Comparison of ENCODE assay signal across 11 mouse cellular contexts in the genomic region with DNA sequence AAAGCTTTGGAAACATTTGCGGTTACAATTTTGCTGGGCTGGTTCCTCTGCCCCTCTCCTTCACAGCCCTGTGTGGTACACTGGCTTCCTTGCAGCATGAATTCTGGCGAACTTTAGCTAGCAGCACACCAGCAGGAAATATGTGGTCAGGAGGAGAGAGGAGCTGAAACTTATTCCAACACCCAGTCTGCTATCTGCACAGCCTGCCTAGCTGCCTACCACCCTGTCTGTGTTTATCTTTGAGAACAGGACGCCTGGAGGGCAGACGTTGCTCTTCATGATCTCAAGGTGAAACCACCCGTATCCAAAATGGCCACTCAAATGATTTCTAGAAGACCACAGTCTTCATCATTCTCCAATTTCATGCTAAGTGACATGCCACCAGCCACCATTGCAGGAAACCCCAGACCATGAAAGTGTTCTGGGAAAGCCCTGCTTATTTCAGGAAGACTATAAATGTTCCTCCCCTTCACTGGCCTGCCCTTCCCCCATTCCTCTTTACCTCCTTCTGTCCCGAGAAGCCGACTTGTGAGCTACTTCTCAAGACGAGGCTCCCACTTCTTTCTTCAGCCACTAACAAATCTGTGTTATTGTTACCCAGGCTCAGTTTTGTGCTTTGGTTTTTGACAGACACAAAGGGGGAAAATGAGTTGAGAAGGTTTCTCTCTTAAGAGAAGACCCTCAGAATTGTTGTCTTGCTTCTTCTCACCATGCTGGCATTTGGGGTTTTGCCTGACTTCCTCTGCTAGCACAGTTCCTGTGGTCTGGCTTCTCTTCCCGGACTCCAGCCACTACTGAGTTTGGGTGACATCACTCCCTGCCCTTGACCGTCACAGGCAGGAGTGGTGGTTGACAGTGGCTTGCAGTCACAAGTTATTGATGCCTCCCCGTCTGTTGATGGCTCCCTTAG. TPM values are rescaled to one million over a fixed set of nuclear protein-coding genes. Genes with fewer than 3 reads are reported as not detected.
A peak's percentile ranks its signal among the peaks of the same experiment; 100 is the strongest.
DNase-seq lines count a peak whose midpoint lies in the region; ATAC-seq and TF ChIP-seq lines count a peak whose summit lies in the region.
"Had no signal": no experiment of that assay in that cellular context is flagged by ENCODE, and none has a peak within 500 bp of the region (broad histone marks: within the 10 kb centered on the region; RNA-seq: fewer than 3 reads in every experiment).

No protein-coding gene starts in this region.

- 46% methylated on average over 11 of the region's 11 CpGs for WGBS in lung, embryonic 14.5 days
- WGBS in lung, adult 2 months: 49% methylated on average over 11 of the region's 11 CpGs

- H3K9ac ChIP-seq in lung, embryonic 14.5 days: no peak overlapping the region
- H3K9ac ChIP-seq: neural tube, embryonic 12.5 days had no signal

- TF ChIP-seq POLR2A in lung, adult 2 months (IDR thresholded peaks at IDR 0.05; ENCODE audit: borderline replicate concordance, extremely low read depth, low read depth, low read length): no peak
- no peak for TF ChIP-seq POLR2A in bone marrow macrophage, adult 2 months (IDR thresholded peaks at IDR 0.05; ENCODE audit: borderline replicate concordance, low read depth, low read length)

- no peaks in the 10 kb centered on the region for H3K27me3 ChIP-seq in lung, embryonic 14.5 days (ENCODE audit: insufficient read depth, low read length)
- H3K27me3 ChIP-seq: neural tube, embryonic 12.5 days had no signal

- no peaks in the 10 kb centered on the region for H3K9me3 ChIP-seq in lung, embryonic 14.5 days (ENCODE audit: low read depth, low read length)
- H3K9me3 ChIP-seq: neural tube, embryonic 12.5 days had no signal

- no peak overlapping the region for H3K4me3 ChIP-seq in lung, embryonic 14.5 days (ENCODE audit: low read depth, low read length)
- no peak overlapping the region for H3K4me3 ChIP-seq in lung, adult 2 months (replicated peaks; ENCODE audit: extremely low read depth, low read depth, low read length)
- H3K4me3 ChIP-seq in bone marrow macrophage, adult 2 months (ENCODE audit: insufficient read depth, low read length): peak overlapping the region; percentile 32
- H3K4me3 ChIP-seq: left cerebral cortex, adult 2 months; neural tube, embryonic 12.5 days had no signal

- H3K36me3 ChIP-seq in lung, embryonic 14.5 days (ENCODE audit: insufficient read depth): no peaks in the 10 kb centered on the region
- H3K36me3 ChIP-seq: neural tube, embryonic 12.5 days had no signal

- no peak for DNase-seq in lung, embryonic 14.5 days
- no peak for DNase-seq in lung, adult 2 months
- DNase-seq in liver: peak; percentile 86
- peak; percentile 66 to 77 for DNase-seq in spleen, postnatal 4 days (ENCODE audit: low spot score in 2 of 2)
- no peak for DNase-seq in cerebellum, postnatal 36 days
- DNase-seq in kidney, postnatal 10 days: no peak
- DNase-seq in lung, postnatal 4 days: no peak
- DNase-seq: cerebellum, postnatal 25 days had no signal

- H3K27ac ChIP-seq in lung, embryonic 14.5 days (ENCODE audit: low read depth): peak overlapping the region; percentile 52; the same call in 1 of the 2 replicates
- H3K27ac ChIP-seq in bone marrow macrophage, adult 2 months (ENCODE audit: insufficient read depth, low read depth, low read length): peak overlapping the region; percentile 82
- H3K27ac ChIP-seq: left cerebral cortex, adult 2 months; neural tube, embryonic 12.5 days had no signal

- ATAC-seq in lung, embryonic 14.5 days (ENCODE audit: insufficient read depth): no peak; the same call in 1 of the 2 replicates

- TF ChIP-seq CTCF in lung, embryonic 14.5 days (IDR thresholded peaks at IDR 0.05; ENCODE audit: low read depth): no peak
- no peak for TF ChIP-seq CTCF in lung, adult 2 months (IDR thresholded peaks at IDR 0.05; ENCODE audit: insufficient read depth, low read length)
- no peak for TF ChIP-seq CTCF in bone marrow macrophage, adult 2 months (IDR thresholded peaks at IDR 0.05; ENCODE audit: low read depth, low read length)

- no peaks in the 10 kb centered on the region for H3K4me1 ChIP-seq in lung, embryonic 14.5 days (ENCODE audit: insufficient read depth)
- no peaks in the 10 kb centered on the region for H3K4me1 ChIP-seq in lung, adult 2 months (ENCODE audit: control insufficient read depth, insufficient read depth, low read length)
- peaks cover 23% of the 10 kb centered on the region for H3K4me1 ChIP-seq in bone marrow macrophage, adult 2 months (ENCODE audit: control insufficient read depth, insufficient read depth, low read length)
- H3K4me1 ChIP-seq: neural tube, embryonic 12.5 days had no signal

- no peak overlapping the region for H3K4me2 ChIP-seq in lung, embryonic 14.5 days
- H3K4me2 ChIP-seq: neural tube, embryonic 12.5 days had no signal

RNA-seq across cellular contexts. Expression of a gene that starts 58.2 kb away (rescaled TPM):
- polyA plus RNA-seq in lung, embryonic 14.5 days (2014; fragmentation: Nextera tagmentation; extraction: Ambion mirVana): 497 and 531 TPM in 2 replicates
- 228 and 245 TPM in 2 replicates for polyA plus RNA-seq in lung, adult 2 months (2012; rRNA removed)
- polyA plus RNA-seq in bone marrow macrophage, adult 2 months (2012; ENCODE audit: insufficient read depth, insufficient read length, missing spikeins): 327 and 351 TPM in 2 replicates

RNA-seq across cellular contexts. Expression of a gene that starts 58.3 kb away (rescaled TPM):
- polyA plus RNA-seq in lung, embryonic 14.5 days (2014; fragmentation: Nextera tagmentation; extraction: Ambion mirVana): 11.9 and 13.3 TPM in 2 replicates
- polyA plus RNA-seq in lung, adult 2 months (2012; rRNA removed): 26.2 and 28.4 TPM in 2 replicates
- polyA plus RNA-seq in bone marrow macrophage, adult 2 months (2012; ENCODE audit: insufficient read depth, insufficient read length, missing spikeins): 27.7 and 31.0 TPM in 2 replicates

Comparison
In these comparisons a context has a peak if more than half of its experiments do, and no peak if none do; other contexts are left out.
1. DNase-seq: peak in liver (single experiment) and spleen, postnatal 4 days (2 of 2); none in lung, embryonic 14.5 days (single experiment), lung, adult 2 months (single experiment), cerebellum, postnatal 36 days (0 of 2), kidney, postnatal 10 days (single experiment) and lung, postnatal 4 days (0 of 2).